Mouse (Mus musculus) cerebellum, adult 11 months (tissue): Measurements from ENCODE around the gene Mapk6.
"Not testable (repeated sequence)": the region's sequence is repeated elsewhere in the genome, so short reads cannot be mapped to it uniquely, and the experiment has no call there.

Experiments
- DNase-seq: peaks from one replicate; pipeline ENCODE4 v3.0.0; 2022

The Mapk6 gene

GRCm38 (mm10) chr9:75378774-75379173 is 31.0 kb downstream of the Mapk6 start:
- no peak for DNase-seq

- DNase-seq: no peak
These were observed 33.4 kb downstream of the Mapk6 start for GRCm38 (mm10) chr9:75376428-75376827.

- DNase-seq: no peak
These were observed 34.2 kb downstream of the Mapk6 start for GRCm38 (mm10) chr9:75375606-75376005.

- DNase-seq: no peak
These were observed 41.0 kb downstream of the Mapk6 start for GRCm38 (mm10) chr9:75368779-75369178.

GRCm38 (mm10) chr9:75366191-75366590 is 43.6 kb downstream of the Mapk6 start:
- no peak for DNase-seq

- no peak for DNase-seq
These were observed 44.6 kb downstream of the Mapk6 start for GRCm38 (mm10) chr9:75365195-75365594.

GRCm38 (mm10) chr9:75363702-75364101 is 46.1 kb downstream of the Mapk6 start:
- not testable (repeated sequence) for DNase-seq

- no peak for DNase-seq
These were observed 46.8 kb downstream of the Mapk6 start for GRCm38 (mm10) chr9:75363001-75363400.

- no peak for DNase-seq
These were observed 47.6 kb downstream of the Mapk6 start for GRCm38 (mm10) chr9:75362201-75362600.

- peak; percentile 68 for DNase-seq
These were observed 48.1 kb downstream of the Mapk6 start for GRCm38 (mm10) chr9:75361699-75362098.

- no peak for DNase-seq
These were observed 52.6 kb downstream of the Mapk6 start for GRCm38 (mm10) chr9:75357087-75357654.

GRCm38 (mm10) chr9:75355783-75356182 is 54.0 kb downstream of the Mapk6 start:
- no peak for DNase-seq

- DNase-seq: no peak
These were observed 56.7 kb downstream of the Mapk6 start for GRCm38 (mm10) chr9:75353094-75353493.

- no peak for DNase-seq
These were observed 61.2 kb downstream of the Mapk6 start for GRCm38 (mm10) chr9:75348641-75349040.

- no peak for DNase-seq
These were observed 61.7 kb downstream of the Mapk6 start for GRCm38 (mm10) chr9:75348066-75348465.

- DNase-seq: no peak
These were observed 62.3 kb downstream of the Mapk6 start, which contains the start of gene Bcl2l10 for GRCm38 (mm10) chr9:75347458-75347857. Gene Bcl2l10, plus strand, starts transcription at chr9:75347758.

- no peak for DNase-seq
These were observed 67.4 kb downstream of the Mapk6 start for GRCm38 (mm10) chr9:75342433-75342832.

- DNase-seq: no peak
These were observed 71.8 kb downstream of the Mapk6 start for GRCm38 (mm10) chr9:75338016-75338415.

- DNase-seq: no peak
These were observed 75.4 kb downstream of the Mapk6 start for GRCm38 (mm10) chr9:75334440-75334839.

- no peak for DNase-seq
These were observed 79.0 kb downstream of the Mapk6 start for GRCm38 (mm10) chr9:75330821-75331220.

GRCm38 (mm10) chr9:75328047-75328446 is 81.8 kb downstream of the Mapk6 start:
- DNase-seq: no peak

- no peak for DNase-seq
These were observed 87.5 kb downstream of the Mapk6 start for GRCm38 (mm10) chr9:75322099-75322885.

- no peak for DNase-seq
These were observed 90.4 kb downstream of the Mapk6 start for GRCm38 (mm10) chr9:75319365-75319764.
